Mouse (Mus musculus) liver, embryonic 14.5 days (tissue): ENCODE results near the gene Cfap44.

Source experiments
- CTCF ChIP-seq: IDR thresholded peaks from 2 replicates; pipeline ENCODE4 v1.5.1; 2016; ENCODE audit warnings: antibody characterized with exemption, low read depth, control low read depth
- EP300 ChIP-seq: IDR thresholded peaks from 2 replicates; pipeline ENCODE4 v1.6.1; 2016; ENCODE audit warnings: antibody characterized with exemption, low read depth

DNA sequence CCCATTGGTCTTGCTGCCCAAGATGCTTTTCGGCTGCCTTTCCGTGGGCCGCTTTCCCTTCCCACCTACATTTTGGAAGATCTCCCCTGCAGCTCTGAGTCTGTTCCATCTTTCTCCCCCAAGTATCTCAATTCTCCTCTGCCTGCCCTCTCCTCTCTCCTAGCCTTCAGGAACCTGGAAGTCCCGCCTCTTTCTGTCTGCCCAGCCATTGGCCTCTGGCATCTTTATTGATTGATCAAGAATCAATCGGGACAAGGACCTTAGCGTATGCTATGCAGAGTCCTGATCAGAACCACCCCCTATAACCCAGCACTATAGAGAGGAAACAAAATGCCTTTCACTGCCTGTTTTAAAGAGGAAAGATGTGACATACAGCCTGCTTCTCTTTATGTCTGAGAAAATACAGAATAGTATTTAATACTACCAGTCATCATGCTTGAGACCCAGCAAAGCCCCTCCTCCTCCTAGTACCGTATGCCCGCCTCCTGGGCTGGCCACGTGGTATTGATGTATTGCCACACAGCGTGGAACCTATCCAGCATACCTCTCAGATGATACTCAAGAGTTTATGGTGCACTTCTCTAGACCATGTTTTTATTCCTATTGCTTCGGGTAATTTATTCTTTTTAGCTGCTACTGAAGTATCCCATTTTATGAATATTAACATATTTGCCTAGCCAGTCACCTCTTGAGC, 81.2 kb downstream of the Cfap44 start:
- TF ChIP-seq CTCF (no peak), EP300 (no peak)
